Mouse (Mus musculus) urinary bladder, postnatal 25 days (tissue): Measurements from ENCODE around the gene Slc25a4.
A peak's percentile ranks its signal among the peaks of the same experiment; 100 is the strongest.
"Not testable (repeated sequence)": the region's sequence is repeated elsewhere in the genome, so short reads cannot be mapped to it uniquely, and the experiment has no call there.

Experiments used
- DNase-seq: peaks from one replicate; pipeline ENCODE4 v3.0.0; 2022; ENCODE audit warnings: low spot score

Slc25a4 gene

GRCm38 (mm10) chr8:46210404-46211315 lies at the start of gene Slc25a4:
TSS of gene Slc25a4 (minus strand) at chr8:46211284.
- DNase-seq: peak; percentile 99

GRCm38 (mm10) chr8:46257921-46258682 lies 47.0 kb upstream of the Slc25a4 start:
- DNase-seq: no peak

- DNase-seq: no peak
Measured at GRCm38 (mm10) chr8:46252456-46252855, 41.4 kb upstream of the Slc25a4 start.

- no peak for DNase-seq
Measured at GRCm38 (mm10) chr8:46251561-46251960, 40.5 kb upstream of the Slc25a4 start.

- no peak for DNase-seq
Measured at GRCm38 (mm10) chr8:46246346-46246745, 35.3 kb upstream of the Slc25a4 start.

GRCm38 (mm10) chr8:46242946-46243345 lies 31.9 kb upstream of the Slc25a4 start:
- DNase-seq: no peak

- DNase-seq: peak; percentile 74
Measured at GRCm38 (mm10) chr8:46241568-46242374, 30.7 kb upstream of the Slc25a4 start.

- no peak for DNase-seq
Measured at GRCm38 (mm10) chr8:46236441-46237223, 25.5 kb upstream of the Slc25a4 start.

GRCm38 (mm10) chr8:46234736-46235135 lies 23.7 kb upstream of the Slc25a4 start:
- no peak for DNase-seq

GRCm38 (mm10) chr8:46232798-46233197 lies 21.7 kb upstream of the Slc25a4 start:
- DNase-seq: no peak

GRCm38 (mm10) chr8:46231968-46232367 lies 20.9 kb upstream of the Slc25a4 start:
- DNase-seq: not testable (repeated sequence)

- DNase-seq: no peak
Measured at GRCm38 (mm10) chr8:46226622-46227021, 15.5 kb upstream of the Slc25a4 start.

- no peak for DNase-seq
Measured at GRCm38 (mm10) chr8:46225501-46225900, 14.4 kb upstream of the Slc25a4 start.

GRCm38 (mm10) chr8:46220566-46220965 lies 9.5 kb upstream of the Slc25a4 start:
- DNase-seq: no peak

GRCm38 (mm10) chr8:46216838-46217237 lies 5.8 kb upstream of the Slc25a4 start:
- DNase-seq: peak; percentile 37

- no peak for DNase-seq
Measured at GRCm38 (mm10) chr8:46213971-46214480, 2.9 kb upstream of the Slc25a4 start.

GRCm38 (mm10) chr8:46212194-46212593 lies 1.1 kb upstream of the Slc25a4 start:
- DNase-seq: no peak

GRCm38 (mm10) chr8:46211611-46212071 lies 557 bp upstream of the Slc25a4 start:
- DNase-seq: no peak

GRCm38 (mm10) chr8:46209057-46209456 lies 2.0 kb downstream of the Slc25a4 start:
- DNase-seq: no peak

GRCm38 (mm10) chr8:46208354-46208753 lies 2.7 kb downstream of the Slc25a4 start:
- no peak for DNase-seq

GRCm38 (mm10) chr8:46206107-46206506 lies 5.0 kb downstream of the Slc25a4 start:
- DNase-seq: no peak
